Mouse (Mus musculus) thymus, adult 18-20 months (tissue): Measurements from ENCODE around the gene Nit1.
"Not testable (repeated sequence)": the region's sequence is repeated elsewhere in the genome, so short reads cannot be mapped to it uniquely, and the experiment has no call there.

ENCODE experiments used
- DNase-seq, 2 experiments: peaks; one replicate each; pipeline ENCODE4 v3.0.0; 2022; ENCODE audit warnings: mixed read lengths in 2 of 2

The Nit1 gene

DNA sequence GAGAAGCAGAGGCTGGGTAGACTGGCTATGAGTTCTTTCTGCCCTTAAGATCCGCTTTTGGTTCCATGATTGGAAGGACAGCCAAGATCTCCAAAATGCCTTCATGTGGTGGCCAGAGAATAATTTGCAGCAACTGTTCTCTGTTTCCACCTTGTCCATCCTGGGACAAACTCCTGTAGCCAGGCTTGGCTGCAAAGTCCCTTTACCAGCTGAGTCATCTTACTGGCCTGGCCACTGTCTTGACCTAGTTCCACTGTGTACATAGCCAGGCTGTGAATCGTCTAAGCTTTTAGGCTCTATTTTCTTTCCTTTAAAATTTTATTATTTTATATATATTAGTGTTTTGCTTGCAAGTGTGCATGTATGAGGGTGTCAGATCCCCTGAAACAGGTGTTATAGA, 3.8 kb upstream of the Nit1 start:
- DNase-seq = no peak

DNA sequence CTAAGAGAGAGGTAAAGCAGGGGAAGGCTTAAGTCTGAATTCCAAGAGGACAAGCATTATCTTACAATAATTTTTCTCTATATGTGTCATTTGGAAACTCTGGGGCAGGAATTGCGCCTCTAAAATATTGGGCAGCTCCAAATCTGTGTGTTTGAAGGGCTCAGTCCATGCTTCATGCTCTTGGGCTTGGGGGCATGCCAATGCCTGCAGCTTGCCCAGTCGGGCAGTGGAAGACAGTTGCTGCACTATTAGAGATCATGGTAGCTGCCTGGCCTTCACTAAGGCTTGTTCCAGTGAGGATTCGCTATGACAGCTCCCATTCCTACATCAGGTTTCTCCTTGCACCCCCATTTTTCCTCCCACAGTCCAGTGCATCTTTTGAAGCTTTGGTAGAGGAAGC, 3.2 kb upstream of the Nit1 start:
- no peak for DNase-seq

DNA sequence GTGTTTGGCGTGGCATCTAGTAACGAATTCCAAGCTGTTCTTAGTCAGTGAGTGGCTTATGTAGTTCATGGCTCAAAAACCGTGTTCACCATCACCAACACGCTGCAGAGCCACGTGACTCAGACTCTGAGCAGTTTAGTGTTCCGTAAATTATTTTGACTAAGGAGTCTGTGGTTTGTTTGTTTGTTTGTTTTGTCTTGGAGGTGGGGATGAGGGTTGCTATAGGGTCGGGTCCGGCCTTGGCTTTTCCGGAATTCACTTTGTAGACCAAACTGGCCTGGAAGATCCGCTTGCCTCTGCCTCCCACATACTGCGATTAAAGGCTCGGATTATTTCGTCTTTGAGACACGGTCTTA, 627 bp upstream of the Nit1 start:
- DNase-seq = no peak

DNA sequence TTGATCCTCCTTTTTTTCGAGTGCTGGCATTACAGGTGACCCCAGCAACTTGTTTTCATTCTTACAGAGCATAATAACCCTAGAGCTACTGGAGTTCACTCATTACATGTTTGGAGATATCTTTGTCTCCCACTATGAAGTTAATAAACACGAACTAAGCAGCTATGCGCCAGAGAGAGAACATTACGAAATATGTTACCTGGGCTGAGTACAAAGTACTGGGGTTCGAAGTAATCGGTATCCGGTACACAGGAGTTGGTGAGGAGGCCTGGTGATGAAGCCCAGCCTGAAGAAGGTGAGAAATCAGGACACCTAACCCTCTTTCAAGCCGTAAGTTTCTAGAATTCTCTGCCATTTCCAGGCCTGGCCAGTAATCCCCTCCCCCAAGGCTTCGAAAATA, 731 bp downstream of the Nit1 start:
- DNase-seq = no peak

DNA sequence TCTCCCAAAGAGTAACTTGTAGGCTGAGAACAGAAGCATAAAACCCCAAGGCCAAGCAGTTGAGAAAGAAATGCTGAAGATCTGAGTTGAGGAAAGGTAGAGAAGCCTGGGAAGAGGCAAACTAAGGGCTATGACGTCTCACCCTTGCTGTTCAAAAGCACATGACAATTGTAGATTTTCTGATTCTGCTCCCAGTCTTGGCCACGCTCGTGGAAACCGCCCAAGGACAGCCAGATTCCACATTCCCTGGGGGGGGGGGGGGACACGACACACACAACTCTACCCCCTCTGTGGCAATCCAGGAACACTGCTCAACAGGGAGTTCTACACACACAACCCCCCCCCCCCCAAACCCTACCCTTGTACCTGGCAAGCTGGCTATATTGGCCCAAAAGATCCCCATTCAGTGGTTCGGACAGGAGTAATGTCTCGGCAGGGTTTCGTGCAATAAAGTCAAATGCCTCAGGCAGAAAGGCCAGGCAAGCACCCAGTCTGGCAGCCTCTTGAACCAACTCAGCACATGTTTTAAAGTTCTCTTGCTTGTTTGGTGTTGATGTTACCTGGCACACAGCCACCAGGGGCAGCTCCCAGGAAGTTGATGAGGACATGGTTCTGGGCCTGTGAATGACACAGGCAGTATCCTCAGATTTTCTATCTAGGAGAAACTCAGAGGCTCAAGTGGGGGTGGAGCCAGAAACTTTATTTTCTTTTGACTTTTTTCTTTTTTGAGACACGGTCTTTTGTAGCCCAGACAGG, 1.3 kb downstream of the Nit1 start:
- peak in 1 of 2 experiments; percentile 14 for DNase-seq

- no peak for DNase-seq
Measured at GRCm38 (mm10) chr1:171342262-171343207, 2.9 kb downstream of the Nit1 start.

GRCm38 (mm10) chr1:171330216-171330560, 15.3 kb downstream of the Nit1 start:
- no peak for DNase-seq

- DNase-seq = peak; percentile 32 to 58
Measured at GRCm38 (mm10) chr1:171329433-171330215, 15.8 kb downstream of the Nit1 start.

- peak; percentile 87 to 90 for DNase-seq
Measured at GRCm38 (mm10) chr1:171328839-171329432, 16.5 kb downstream of the Nit1 start, which contains the start of gene Dedd. TSS of gene Dedd (plus strand) at chr1:171329145.

- DNase-seq = no peak
Measured at GRCm38 (mm10) chr1:171328244-171328643, 17.2 kb downstream of the Nit1 start.

- not testable (repeated sequence) for DNase-seq
Measured at GRCm38 (mm10) chr1:171326588-171326987, 18.9 kb downstream of the Nit1 start.

DNA sequence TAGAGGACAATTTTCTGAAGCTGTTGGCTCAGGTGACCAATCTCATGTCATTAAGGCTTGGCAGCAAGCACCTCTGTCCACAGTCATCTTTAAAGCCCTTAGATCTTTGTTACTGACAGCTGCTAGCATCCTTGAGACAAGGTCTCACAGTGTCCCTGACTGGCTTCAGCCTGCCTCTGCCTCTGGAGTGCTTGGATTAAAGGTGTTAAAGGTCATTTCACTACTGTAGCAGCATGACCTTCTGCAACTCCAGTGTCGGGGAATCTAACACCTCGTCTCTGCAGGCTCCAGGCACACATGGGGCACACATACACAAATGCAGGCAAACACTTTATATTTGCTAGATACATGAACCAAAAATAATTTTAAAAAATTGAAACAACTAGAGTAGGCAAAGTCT, 19.9 kb downstream of the Nit1 start:
- no peak for DNase-seq

DNA sequence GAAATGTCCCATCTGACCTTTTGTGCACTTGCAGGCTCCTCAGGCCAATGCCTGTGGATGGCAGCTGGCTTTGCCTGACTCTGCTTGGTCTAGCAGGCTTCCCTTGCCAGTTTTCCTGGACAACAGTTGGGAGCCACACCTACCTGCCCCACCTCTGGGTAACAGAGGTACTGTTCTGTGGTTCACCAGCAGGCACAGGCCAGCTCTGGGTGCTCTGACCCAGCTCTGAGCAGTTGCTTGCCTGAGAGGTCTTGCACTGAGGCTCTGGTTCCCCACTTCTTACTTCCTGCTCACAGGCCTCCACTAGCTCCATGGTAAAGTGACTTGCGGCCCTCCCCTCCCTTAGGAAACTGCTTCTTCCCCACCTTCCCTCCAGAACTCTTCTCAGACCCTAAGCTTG, 23.4 kb downstream of the Nit1 start:
- DNase-seq = no peak

- DNase-seq = no peak
Measured at GRCm38 (mm10) chr1:171321415-171321814, 24.0 kb downstream of the Nit1 start.

DNA sequence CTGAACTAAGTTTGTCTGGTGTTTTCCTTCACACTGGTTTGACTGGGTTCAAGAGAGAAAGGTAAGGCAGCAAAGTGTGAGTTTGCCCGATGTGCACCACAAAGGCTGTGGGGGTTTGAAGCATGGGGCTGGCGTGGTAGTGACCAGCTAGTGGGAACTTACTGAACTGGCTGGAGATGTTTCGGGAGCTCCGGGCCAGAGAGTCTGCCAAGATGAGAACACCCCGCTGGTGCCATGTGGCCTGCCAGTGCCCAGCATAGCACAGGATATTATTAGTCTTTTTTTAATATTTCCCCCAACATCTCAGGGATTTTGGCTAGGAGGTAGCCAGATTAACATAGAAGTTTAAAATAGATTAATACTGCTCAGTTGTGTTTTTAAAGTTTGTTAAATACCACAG, 25.3 kb downstream of the Nit1 start:
- no peak for DNase-seq

GRCm38 (mm10) chr1:171319748-171320147, 25.7 kb downstream of the Nit1 start:
- no peak for DNase-seq

DNA sequence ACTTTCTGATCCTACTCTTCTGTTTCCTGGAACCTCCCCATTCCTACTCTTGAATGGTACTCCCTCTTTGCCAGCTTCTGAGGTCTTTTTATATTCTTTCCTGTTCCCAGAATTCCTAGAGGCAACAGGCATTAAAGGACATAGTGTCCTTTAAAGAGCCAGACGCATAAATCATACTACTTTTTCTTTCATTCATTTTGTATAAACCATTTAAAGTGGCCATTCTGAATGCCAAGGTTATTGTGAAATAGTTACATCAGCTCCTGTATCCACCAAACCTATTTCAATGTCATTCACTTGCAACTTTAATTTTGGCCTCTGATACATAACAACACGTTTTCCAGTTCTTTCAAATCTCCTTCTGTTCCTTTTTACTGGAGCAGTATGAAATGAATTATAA, 36.1 kb downstream of the Nit1 start:
- DNase-seq = no peak

DNA sequence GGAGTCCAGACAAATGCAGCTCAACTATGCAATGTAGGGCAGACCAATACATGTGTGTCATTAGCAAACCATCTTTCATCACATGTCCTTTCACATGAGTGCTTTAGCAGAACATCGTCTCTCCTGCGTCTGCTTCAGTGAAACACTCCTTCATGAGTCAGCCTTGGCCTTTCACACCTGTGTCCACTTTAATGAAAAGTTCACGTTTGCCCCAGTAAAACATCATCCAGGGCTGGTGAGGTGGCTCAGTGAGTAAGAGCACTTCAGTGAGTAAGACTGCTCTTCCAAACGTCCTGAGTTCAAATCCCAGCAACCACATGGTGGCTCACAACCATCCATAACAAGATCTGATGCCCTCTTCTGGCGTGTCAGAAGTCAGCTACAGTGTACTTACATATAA, 39.3 kb downstream of the Nit1 start:
- not testable (repeated sequence) for DNase-seq

GRCm38 (mm10) chr1:171298226-171298625, 47.2 kb downstream of the Nit1 start:
- no peak for DNase-seq

GRCm38 (mm10) chr1:171295063-171295402, 50.4 kb downstream of the Nit1 start:
- DNase-seq = no peak

GRCm38 (mm10) chr1:171294298-171295062, 51.0 kb downstream of the Nit1 start, which contains the start of gene Ufc1:
TSS of gene Ufc1 (minus strand) at chr1:171295024.
- peak; percentile 67 to 75 for DNase-seq

DNA sequence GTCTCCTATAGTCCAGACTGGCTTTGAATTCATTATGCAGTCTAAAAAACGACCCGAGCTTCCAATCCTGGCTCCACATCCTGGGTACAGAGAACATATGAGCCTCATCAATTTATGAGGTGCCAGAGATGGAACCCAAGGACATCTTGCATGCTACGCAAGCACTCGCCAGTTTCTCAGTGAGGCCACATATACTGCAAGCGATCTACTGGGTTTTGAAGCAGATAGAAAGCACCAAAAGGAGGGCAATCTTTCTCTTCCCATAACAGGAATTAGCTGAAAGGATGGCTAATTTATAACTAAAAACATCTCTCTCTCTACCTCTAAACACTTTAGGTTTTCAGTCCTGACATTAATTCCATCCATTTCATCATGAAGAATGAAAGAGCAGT, 51.5 kb downstream of the Nit1 start:
- DNase-seq = no peak
